Mouse (Mus musculus): ENCODE measurements at regions not wholly inside any gene's neighbourhood (a gene's known extent, or its start where the extent isn't known, plus 50 kb on each side); places are given as distances from the start of the nearest gene placed in this dataset.

DNA sequence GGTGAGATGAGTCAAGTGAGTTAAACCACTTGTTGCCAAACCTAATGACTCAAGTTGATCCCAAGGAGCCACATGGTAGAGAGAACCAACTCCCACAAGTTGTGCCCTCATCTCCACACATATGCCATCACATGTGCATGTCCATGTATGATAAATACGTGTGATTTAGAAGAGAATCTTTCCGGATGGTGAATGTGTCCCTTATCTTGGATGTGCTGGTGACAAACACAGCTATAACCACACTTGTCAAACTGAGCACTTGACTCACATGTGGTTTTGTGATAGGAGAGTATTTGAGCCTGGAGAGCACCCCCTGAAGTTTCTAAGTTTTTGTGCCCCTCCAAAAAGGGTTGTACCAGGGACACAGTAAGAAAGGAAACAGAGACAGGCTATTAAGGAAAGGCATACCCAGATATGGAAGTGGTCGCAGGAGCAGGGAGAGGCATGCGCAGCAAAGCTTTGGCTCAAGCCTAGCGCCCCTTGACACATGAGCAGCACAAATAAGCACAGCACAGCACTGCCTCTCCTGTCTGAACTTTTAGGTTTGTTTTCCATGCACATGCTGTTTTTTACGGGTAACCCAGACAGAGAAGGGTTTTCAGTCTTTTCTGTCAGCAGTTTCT lies 558.4 kb upstream of the Nrp1 start:
- H3K4me3 ChIP-seq: no peak overlapping the region
- no peaks in the 10 kb centered on the region for H3K9me3 ChIP-seq
- no peaks in the 10 kb centered on the region for H3K36me3 ChIP-seq (replicated peaks)
- no peak for DNase-seq (ENCODE audit: extremely low spot score, low spot score)
- no peak overlapping the region for H3K27ac ChIP-seq
- WGBS: 86% methylated on average over 6 of the region's 6 CpGs
- peaks cover 24% of the 10 kb centered on the region for H3K4me1 ChIP-seq
- H3K27me3 ChIP-seq (ENCODE audit: poor library complexity, severe bottlenecking): no peaks in the 10 kb centered on the region

- no peak overlapping the region for H3K27ac ChIP-seq
- H3K27me3 ChIP-seq (ENCODE audit: poor library complexity, severe bottlenecking): no peaks in the 10 kb centered on the region
- 87% methylated on average over 7 of the region's 7 CpGs for WGBS
- H3K4me1 ChIP-seq: peaks cover 20% of the 10 kb centered on the region
- no peak overlapping the region for H3K4me3 ChIP-seq
- DNase-seq (ENCODE audit: extremely low spot score, low spot score): no peak
- H3K36me3 ChIP-seq (replicated peaks): no peaks in the 10 kb centered on the region
- no peaks in the 10 kb centered on the region for H3K9me3 ChIP-seq
These were observed 556.3 kb upstream of the Nrp1 start for GRCm38 (mm10) chr8:127802136-127802535.

DNA sequence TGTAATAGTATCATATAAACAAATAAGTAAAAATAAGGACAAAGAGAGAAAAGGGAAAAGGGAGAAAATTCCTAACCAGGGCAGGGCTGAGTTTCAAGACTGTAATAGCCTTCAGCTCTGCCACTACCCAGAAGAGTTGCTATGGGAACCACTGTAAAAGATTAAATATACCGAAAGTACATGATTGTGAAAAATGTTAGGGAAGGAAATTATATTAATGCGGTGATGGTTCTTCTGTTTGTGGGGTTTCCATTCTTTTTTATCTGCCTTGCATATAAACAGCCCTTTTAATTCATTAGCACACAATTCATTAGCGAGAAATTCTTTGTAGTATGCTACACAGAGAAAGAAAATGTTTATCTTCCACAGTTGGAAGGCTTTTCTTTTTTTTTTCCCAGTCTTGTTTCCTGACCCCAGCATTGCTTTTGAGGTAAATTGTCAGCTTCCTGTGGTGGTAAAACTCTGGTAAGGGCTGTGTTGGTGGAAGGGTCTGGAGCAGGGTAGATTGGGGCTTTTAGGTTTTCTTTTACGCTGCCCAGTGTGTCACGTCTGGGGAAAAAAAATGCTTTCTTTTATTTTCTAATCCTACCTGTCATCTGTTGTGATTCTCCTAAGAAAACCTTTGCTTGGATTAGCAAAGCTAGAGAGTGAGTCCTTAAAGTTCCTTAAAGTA lies 555.6 kb upstream of the Nrp1 start:
- 60% methylated on average over 5 of the region's 5 CpGs for WGBS
- H3K9me3 ChIP-seq: no peaks in the 10 kb centered on the region
- no peak overlapping the region for H3K27ac ChIP-seq
- peaks cover 20% of the 10 kb centered on the region for H3K4me1 ChIP-seq
- no peaks in the 10 kb centered on the region for H3K36me3 ChIP-seq (replicated peaks)
- H3K27me3 ChIP-seq (ENCODE audit: poor library complexity, severe bottlenecking): no peaks in the 10 kb centered on the region
- DNase-seq (ENCODE audit: extremely low spot score, low spot score): no peak
- H3K4me3 ChIP-seq: no peak overlapping the region

DNA sequence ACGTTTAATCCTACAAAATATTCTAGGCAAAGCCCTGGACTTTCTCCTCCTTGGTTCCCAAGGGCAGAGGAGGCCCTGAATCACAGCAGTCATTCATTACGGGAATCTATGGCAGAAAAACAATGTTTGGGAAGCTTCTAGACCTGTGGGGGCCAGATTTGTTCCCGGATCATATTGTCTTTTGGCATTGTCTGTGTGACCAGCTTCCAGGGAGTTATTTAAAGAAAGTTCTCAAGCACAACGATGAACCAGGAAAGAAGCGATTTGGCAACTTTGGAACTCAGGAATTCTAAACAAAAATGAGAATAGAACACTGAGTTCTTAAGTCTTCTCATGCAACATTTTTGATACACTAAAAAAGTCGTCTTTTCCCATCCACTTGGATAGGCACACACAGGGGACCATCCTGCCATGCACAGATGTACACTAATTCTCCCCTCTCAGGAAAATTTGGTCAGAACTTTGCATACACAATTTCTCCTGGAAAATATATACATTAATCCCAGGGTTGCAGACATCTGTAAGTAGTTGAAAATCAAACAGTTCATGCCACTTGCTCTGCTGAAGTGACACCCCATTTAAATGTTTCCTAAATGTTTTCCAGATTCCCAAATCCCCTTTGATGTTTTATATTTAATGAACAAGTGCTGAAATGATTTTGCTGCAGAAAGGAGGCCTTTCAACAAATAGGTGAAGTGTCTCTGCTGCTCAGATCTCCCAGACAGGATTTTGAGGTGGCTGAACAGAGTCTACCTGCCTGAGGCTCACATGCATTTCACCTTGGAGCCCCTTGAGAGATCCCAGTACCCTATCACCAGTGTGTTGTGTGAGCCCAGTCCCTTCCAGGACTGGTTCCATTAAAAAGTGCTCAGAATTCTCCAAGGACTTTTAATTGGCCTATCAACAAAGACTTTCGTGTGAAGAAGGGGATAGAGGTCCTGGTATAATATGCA lies 548.9 kb upstream of the Nrp1 start:
- H3K27ac ChIP-seq: no peak overlapping the region
- no peak overlapping the region for H3K4me3 ChIP-seq
- H3K27me3 ChIP-seq (ENCODE audit: poor library complexity, severe bottlenecking): no peaks in the 10 kb centered on the region
- H3K9me3 ChIP-seq: no peaks in the 10 kb centered on the region
- H3K36me3 ChIP-seq (replicated peaks): no peaks in the 10 kb centered on the region
- WGBS: 84% methylated on average over 7 of the region's 7 CpGs
- H3K4me1 ChIP-seq: peaks cover 4% of the 10 kb centered on the region; the same call in 1 of the 2 replicates
- DNase-seq (ENCODE audit: extremely low spot score, low spot score): no peak

DNA sequence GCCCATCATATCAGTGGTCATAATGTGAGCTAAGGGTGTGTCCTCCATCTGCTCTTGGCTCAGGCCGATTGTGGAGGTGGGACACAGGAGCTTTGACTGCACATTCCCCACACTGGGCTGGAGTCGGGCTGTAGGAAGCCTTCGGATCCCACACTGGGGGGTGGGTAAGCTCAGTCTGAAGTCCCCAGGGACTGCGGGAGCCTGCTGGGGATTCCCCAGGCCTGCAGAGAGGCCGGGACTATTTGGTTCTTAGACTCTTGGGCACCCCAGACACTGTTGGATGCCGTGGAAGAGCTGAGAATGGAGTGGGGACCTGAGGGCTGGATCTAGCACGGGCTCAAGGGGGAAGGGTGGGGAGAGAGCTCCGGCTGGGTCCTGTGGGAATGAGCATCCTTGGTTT lies 547.1 kb upstream of the Nrp1 start:
- H3K4me3 ChIP-seq: no peak overlapping the region
- H3K9me3 ChIP-seq: no peaks in the 10 kb centered on the region
- H3K36me3 ChIP-seq (replicated peaks): no peaks in the 10 kb centered on the region
- H3K27me3 ChIP-seq (ENCODE audit: poor library complexity, severe bottlenecking): no peaks in the 10 kb centered on the region
- H3K4me1 ChIP-seq: no peaks in the 10 kb centered on the region
- no peak for DNase-seq (ENCODE audit: extremely low spot score, low spot score)
- H3K27ac ChIP-seq: no peak overlapping the region
- 87% methylated on average over 8 of the region's 8 CpGs for WGBS

DNA sequence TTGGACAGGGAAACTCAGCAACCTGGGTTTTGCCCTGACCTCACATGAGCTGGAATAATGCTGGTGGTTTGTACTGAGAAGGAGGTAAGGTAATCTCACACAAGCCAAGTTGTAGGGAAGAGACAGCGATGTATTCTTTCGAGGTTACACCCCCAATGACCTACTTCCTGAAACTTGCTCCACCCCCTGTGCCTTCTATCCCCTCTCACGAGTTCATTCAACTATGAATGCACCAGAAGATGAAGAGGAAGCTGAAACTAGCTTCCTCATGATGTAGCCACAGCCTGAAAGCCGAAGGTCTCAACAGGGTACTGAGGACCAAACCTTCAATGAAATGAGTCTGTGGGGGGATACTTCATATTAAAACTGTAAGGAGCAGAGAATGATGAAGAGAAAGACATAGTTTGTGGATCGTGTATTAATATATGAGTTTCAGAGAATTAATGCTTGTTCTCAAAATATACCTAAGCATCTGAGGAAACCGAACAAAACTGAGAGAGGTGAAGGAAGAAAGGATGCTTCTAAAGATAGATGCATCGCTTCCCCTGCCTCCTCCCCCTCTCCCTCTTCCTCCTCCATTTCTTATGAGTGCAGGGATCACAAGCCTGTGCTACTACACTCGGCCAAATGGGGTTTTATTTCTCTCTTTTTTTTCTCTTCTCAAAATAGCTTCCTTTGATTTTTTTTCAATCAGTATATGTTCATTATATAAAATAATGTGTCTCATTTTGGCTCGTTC lies 543.5 kb upstream of the Nrp1 start:
- H3K36me3 ChIP-seq (replicated peaks): no peaks in the 10 kb centered on the region
- H3K27ac ChIP-seq: no peak overlapping the region
- WGBS: 83% methylated on average over 9 of the region's 9 CpGs
- no peak for DNase-seq (ENCODE audit: extremely low spot score, low spot score)
- no peaks in the 10 kb centered on the region for H3K27me3 ChIP-seq (ENCODE audit: poor library complexity, severe bottlenecking)
- H3K9me3 ChIP-seq: no peaks in the 10 kb centered on the region
- H3K4me1 ChIP-seq: no peaks in the 10 kb centered on the region
- H3K4me3 ChIP-seq: no peak overlapping the region

DNA sequence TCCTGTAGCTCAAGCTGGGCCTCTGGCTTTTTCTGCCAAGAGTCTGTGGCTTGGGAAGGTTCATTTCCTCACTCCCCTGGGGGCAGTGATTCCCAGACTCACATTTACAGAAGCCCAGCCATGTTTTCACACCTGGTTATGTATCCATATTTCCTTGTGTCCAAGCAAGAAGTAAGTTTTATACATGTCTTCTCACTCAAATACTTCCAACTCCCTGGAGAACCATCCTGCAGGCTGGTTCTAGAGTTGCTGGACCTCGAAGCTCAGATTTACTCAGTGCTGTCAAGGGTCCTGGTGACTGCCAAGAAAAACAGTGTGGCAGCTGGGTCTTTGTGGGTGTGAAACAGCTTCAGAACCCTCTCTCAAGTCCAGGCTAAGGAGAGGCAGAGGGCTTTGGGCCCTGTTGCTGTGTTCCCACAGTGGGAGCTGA lies 537.6 kb upstream of the Nrp1 start:
- Histone ChIP-seq H3K27ac (no peak overlapping the region), H3K4me1 (peaks cover 6% of the 10 kb centered on the region; the same call in 1 of the 2 replicates), H3K9me3 (no peaks in the 10 kb centered on the region), H3K36me3 (replicated peaks) (no peaks in the 10 kb centered on the region), H3K4me3 (no peak overlapping the region), H3K27me3 (ENCODE audit: poor library complexity, severe bottlenecking) (no peaks in the 10 kb centered on the region)
- no peak for DNase-seq (ENCODE audit: extremely low spot score, low spot score)
- 77% methylated on average over 1 of the region's 1 CpGs for WGBS

DNA sequence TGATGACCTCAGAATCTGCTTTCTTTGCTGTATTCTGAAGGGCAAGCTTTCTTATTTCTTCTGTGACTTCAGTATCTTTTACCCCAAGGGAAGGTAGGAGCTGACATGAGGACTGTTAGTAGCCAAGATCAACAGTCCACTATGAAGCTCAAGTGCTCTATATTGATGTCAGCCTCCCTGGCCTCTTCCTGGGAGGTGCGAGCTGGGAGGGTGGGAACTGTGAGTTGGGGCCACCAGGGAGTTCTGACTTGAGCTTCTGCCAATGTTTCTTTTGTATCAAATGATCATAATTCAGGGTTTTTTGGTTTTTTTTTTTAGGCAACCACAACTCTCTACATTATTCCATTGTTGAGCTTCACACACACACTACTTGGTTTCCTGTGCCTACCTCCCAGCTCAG lies 536.8 kb upstream of the Nrp1 start:
- Histone ChIP-seq H3K27ac (no peak overlapping the region), H3K4me3 (no peak overlapping the region), H3K36me3 (replicated peaks) (no peaks in the 10 kb centered on the region), H3K27me3 (ENCODE audit: poor library complexity, severe bottlenecking) (no peaks in the 10 kb centered on the region), H3K4me1 (peaks cover 6% of the 10 kb centered on the region; the same call in 1 of the 2 replicates), H3K9me3 (no peaks in the 10 kb centered on the region)
- WGBS: 87% methylated on average over 1 of the region's 1 CpGs
- no peak for DNase-seq (ENCODE audit: extremely low spot score, low spot score)

DNA sequence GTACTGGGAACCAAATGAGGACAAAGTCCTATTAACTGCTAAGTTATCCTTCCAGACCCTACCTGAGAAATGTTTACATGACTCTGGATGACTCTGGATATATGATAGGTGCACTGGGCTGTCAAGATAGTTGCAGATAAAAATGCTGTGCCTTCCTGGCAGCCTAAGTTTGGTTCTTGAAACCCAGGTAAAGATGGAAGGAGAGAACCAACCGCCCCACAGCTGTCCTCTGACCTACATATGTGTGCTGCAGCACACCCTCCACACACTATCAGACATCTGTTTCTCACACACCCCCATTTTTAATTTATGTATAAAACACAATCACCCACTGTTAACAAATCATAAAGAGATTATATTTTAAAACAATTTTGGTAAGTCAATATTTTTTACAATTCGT lies 533.4 kb upstream of the Nrp1 start:
- no peaks in the 10 kb centered on the region for H3K36me3 ChIP-seq (replicated peaks)
- DNase-seq (ENCODE audit: extremely low spot score, low spot score): no peak
- no peaks in the 10 kb centered on the region for H3K9me3 ChIP-seq
- H3K27ac ChIP-seq: no peak overlapping the region
- no peak overlapping the region for H3K4me3 ChIP-seq
- 84% methylated on average over 2 of the region's 2 CpGs for WGBS
- H3K27me3 ChIP-seq (ENCODE audit: poor library complexity, severe bottlenecking): no peaks in the 10 kb centered on the region
- peaks cover 6% of the 10 kb centered on the region; the same call in 1 of the 2 replicates for H3K4me1 ChIP-seq

- 86% methylated on average over 5 of the region's 5 CpGs for WGBS
- Histone ChIP-seq H3K27me3 (ENCODE audit: poor library complexity, severe bottlenecking) (no peaks in the 10 kb centered on the region), H3K4me3 (no peak overlapping the region), H3K36me3 (replicated peaks) (no peaks in the 10 kb centered on the region), H3K27ac (no peak overlapping the region), H3K4me1 (no peaks in the 10 kb centered on the region), H3K9me3 (no peaks in the 10 kb centered on the region)
- no peak for DNase-seq (ENCODE audit: extremely low spot score, low spot score)
These were observed 530.6 kb upstream of the Nrp1 start for GRCm38 (mm10) chr8:127827826-127828225.

DNA sequence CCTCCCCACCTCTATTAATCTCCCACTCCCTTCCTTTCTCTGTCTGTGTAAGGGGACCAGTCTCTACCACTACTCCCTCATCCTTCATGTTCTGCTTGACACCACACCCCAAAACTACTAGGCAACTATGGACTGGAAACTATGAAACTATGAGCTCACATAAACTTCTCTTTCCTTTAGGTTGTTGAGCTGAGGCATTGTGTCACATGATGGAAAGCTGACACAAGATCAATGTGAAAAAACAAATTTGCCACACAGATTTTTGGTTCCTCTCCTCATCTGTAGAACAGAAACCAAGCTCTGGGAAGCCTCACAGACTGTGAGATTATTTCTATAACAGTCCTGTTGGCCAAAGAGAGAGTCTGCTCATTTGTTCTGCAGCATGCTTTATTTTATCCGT lies 528.7 kb upstream of the Nrp1 start:
- no peaks in the 10 kb centered on the region for H3K9me3 ChIP-seq
- H3K27ac ChIP-seq: no peak overlapping the region
- no peaks in the 10 kb centered on the region for H3K27me3 ChIP-seq (ENCODE audit: poor library complexity, severe bottlenecking)
- H3K36me3 ChIP-seq (replicated peaks): no peaks in the 10 kb centered on the region
- H3K4me1 ChIP-seq: no peaks in the 10 kb centered on the region
- no peak overlapping the region for H3K4me3 ChIP-seq
- DNase-seq (ENCODE audit: extremely low spot score, low spot score): no peak
- WGBS: 92% methylated on average over 1 of the region's 1 CpGs

GRCm38 (mm10) chr8:127834006-127834405 lies 524.4 kb upstream of the Nrp1 start:
- no peaks in the 10 kb centered on the region for H3K9me3 ChIP-seq
- no peaks in the 10 kb centered on the region for H3K36me3 ChIP-seq (replicated peaks)
- 84% methylated on average over 3 of the region's 3 CpGs for WGBS
- no peaks in the 10 kb centered on the region for H3K4me1 ChIP-seq
- no peak for DNase-seq (ENCODE audit: extremely low spot score, low spot score)
- no peak overlapping the region for H3K27ac ChIP-seq
- H3K27me3 ChIP-seq (ENCODE audit: poor library complexity, severe bottlenecking): no peaks in the 10 kb centered on the region
- H3K4me3 ChIP-seq: no peak overlapping the region

Measured in forebrain, embryonic 10.5 days (tissue).